Mouse (Mus musculus): Measurements from ENCODE around the gene Ap1g1. TPM values are rescaled to one million over a fixed set of nuclear protein-coding genes. Genes with fewer than 3 reads are reported as not detected.
A peak's percentile ranks its signal among the peaks of the same experiment; 100 is the strongest.
"Not testable (repeated sequence)": the region's sequence is repeated elsewhere in the genome, so short reads cannot be mapped to it uniquely, and the experiment has no call there.

Gene Ap1g1
- total RNA-seq, 2 experiments from 2014 or later, result 83.0 to 92.1 TPM

GRCm38 (mm10) chr8:109855451-109855850 lies 77.1 kb downstream of the Ap1g1 start:
- DNase-seq (ENCODE audit: extremely low spot score in 1 of 2, low spot score in 1 of 2), result no peak

- no peak for DNase-seq (ENCODE audit: extremely low spot score in 1 of 2, low spot score in 1 of 2)
Observed at GRCm38 (mm10) chr8:109863398-109863797, 85.0 kb downstream of the Ap1g1 start.

- no peak for DNase-seq (ENCODE audit: extremely low spot score in 1 of 2, low spot score in 1 of 2)
Observed at GRCm38 (mm10) chr8:109864798-109865197, 86.4 kb downstream of the Ap1g1 start.

GRCm38 (mm10) chr8:109865536-109865935 lies 87.2 kb downstream of the Ap1g1 start:
- no peak for DNase-seq (ENCODE audit: extremely low spot score in 1 of 2, low spot score in 1 of 2)

- no peak for DNase-seq (ENCODE audit: extremely low spot score in 1 of 2, low spot score in 1 of 2)
Observed at GRCm38 (mm10) chr8:109866690-109867089, 88.3 kb downstream of the Ap1g1 start.

- DNase-seq (ENCODE audit: extremely low spot score in 1 of 2, low spot score in 1 of 2), result peak; percentile 86 to 93
Observed at GRCm38 (mm10) chr8:109868003-109868679, 89.8 kb downstream of the Ap1g1 start, which contains the start of gene Phlpp2. Gene Phlpp2 (plus strand): TSS chr8:109868542.

GRCm38 (mm10) chr8:109868680-109869361 lies 90.5 kb downstream of the Ap1g1 start:
- DNase-seq (ENCODE audit: extremely low spot score in 1 of 2, low spot score in 1 of 2), result peak; percentile 17 to 53

GRCm38 (mm10) chr8:109871056-109871455 lies 92.7 kb downstream of the Ap1g1 start:
- DNase-seq (ENCODE audit: extremely low spot score in 1 of 2, low spot score in 1 of 2), result no peak

GRCm38 (mm10) chr8:109873800-109874199 lies 95.4 kb downstream of the Ap1g1 start:
- not testable (repeated sequence) for DNase-seq (ENCODE audit: extremely low spot score in 1 of 2, low spot score in 1 of 2)

- DNase-seq (ENCODE audit: extremely low spot score in 1 of 2, low spot score in 1 of 2), result no peak
Observed at GRCm38 (mm10) chr8:109880012-109880662, 101.8 kb downstream of the Ap1g1 start.

- no peak for DNase-seq (ENCODE audit: extremely low spot score in 1 of 2, low spot score in 1 of 2)
Observed at GRCm38 (mm10) chr8:109885294-109885693, 106.9 kb downstream of the Ap1g1 start.

GRCm38 (mm10) chr8:109889211-109889610 lies 110.9 kb downstream of the Ap1g1 start:
- DNase-seq (ENCODE audit: extremely low spot score in 1 of 2, low spot score in 1 of 2), result no peak

GRCm38 (mm10) chr8:109890794-109891585 lies 112.6 kb downstream of the Ap1g1 start:
- DNase-seq (ENCODE audit: extremely low spot score in 1 of 2, low spot score in 1 of 2), result no peak

- DNase-seq (ENCODE audit: extremely low spot score in 1 of 2, low spot score in 1 of 2), result no peak
Observed at GRCm38 (mm10) chr8:109894636-109895035, 116.3 kb downstream of the Ap1g1 start.

- no peak for DNase-seq (ENCODE audit: extremely low spot score in 1 of 2, low spot score in 1 of 2)
Observed at GRCm38 (mm10) chr8:109895355-109895754, 117.0 kb downstream of the Ap1g1 start.

GRCm38 (mm10) chr8:109902379-109902778 lies 124.0 kb downstream of the Ap1g1 start:
- DNase-seq (ENCODE audit: extremely low spot score in 1 of 2, low spot score in 1 of 2), result no peak

GRCm38 (mm10) chr8:109903909-109904469 lies 125.6 kb downstream of the Ap1g1 start:
- no peak for DNase-seq (ENCODE audit: extremely low spot score in 1 of 2, low spot score in 1 of 2)

GRCm38 (mm10) chr8:109904928-109905668 lies 126.7 kb downstream of the Ap1g1 start:
- no peak for DNase-seq (ENCODE audit: extremely low spot score in 1 of 2, low spot score in 1 of 2)

GRCm38 (mm10) chr8:109906907-109907306 lies 128.6 kb downstream of the Ap1g1 start:
- no peak for DNase-seq (ENCODE audit: extremely low spot score in 1 of 2, low spot score in 1 of 2)

GRCm38 (mm10) chr8:109907376-109907775 lies 129.0 kb downstream of the Ap1g1 start:
- no peak for DNase-seq (ENCODE audit: extremely low spot score in 1 of 2, low spot score in 1 of 2)
